Mouse (Mus musculus): ENCODE data around the gene Gp1bb. TPM values are rescaled to one million over a fixed set of nuclear protein-coding genes. Genes with fewer than 3 reads are reported as not detected.

Gp1bb gene
- polyA plus RNA-seq (2014; fragmentation: Illumina TruSeq; extraction: RNeasy Lipid Tissue Mini Kit (QIAGEN cat#74804); ENCODE audit: low replicate concordance), result not detected

DNA sequence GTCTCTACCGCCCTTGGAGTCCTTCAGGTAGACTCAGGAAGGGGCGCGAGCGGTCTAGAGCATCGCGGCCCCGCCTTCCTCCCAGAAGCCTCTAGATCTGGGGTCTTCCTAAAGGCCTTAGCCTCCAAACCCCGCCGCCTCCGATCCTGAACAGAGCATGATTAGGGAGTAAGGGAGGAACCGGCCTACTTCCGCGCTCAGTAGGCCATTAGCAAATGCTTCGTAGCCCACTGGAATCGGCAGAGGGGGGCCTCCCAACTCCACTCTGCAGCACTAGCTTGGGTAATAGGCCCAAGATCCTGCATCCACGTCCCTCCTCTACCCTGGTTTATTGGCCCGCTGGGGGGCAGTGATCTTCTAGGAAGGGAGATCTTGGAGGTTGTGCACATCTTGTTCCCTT is at the start of gene Gp1bb:
TSS of gene Gp1bb (minus strand) at position 385 of the 400 bp plus-strand sequence.

GRCm38 (mm10) chr16:18629390-18630231 is 7.4 kb upstream of the Gp1bb start, which contains the start of gene Sept5:
TSS of gene Sept5 (minus strand) at chr16:18629954.

GRCm38 (mm10) chr16:18626376-18626878 is 4.2 kb upstream of the Gp1bb start, which contains the start of gene Gm49601:
TSS of gene Gm49601 (minus strand) at chr16:18626427.

DNA sequence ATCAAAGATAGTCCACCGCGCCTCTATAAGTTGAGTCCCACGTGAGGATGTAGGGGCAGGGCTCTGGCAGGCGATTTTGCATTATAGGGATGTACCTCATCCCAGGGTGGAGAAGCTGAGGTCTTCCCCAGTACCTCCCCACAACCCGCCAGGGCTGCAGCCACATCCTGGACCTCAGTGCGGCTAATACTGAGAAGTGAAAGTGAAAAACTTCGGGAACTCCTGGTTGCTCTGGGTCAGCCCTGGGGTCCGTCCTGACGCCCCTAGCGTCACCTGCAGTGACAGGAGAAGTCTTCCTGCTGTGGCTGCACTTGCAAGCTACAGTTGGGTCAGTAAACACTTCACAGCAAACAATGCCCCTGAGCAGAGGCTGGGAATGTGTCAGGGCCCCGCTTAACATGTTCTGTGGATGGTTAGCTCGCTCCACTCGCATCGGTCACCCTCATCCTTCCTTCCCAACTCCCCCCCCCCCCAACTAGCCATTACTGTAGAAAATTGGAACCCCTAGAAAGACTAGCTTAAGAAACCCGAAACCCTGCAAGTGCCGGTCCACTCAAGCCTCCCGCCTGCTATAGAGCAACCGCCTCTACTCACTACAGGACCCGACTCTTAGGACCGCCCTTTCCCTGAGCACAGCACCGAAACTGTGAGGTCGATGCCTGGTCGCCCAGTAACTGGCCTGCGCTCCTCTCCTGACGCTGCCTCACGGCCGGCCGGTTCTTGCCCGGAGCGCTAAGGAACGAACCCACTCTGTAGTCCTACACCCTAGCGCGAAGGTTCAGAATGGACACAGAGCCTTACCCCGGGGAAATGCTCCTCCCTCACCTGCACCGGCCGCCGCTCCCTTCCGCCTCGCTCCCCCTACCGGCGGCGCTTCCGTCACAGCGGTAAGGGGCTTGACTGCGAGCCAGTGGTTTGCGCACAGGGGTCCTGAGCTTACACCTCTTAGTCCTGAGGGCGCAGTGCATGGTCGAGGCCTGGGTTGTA is 32.1 kb downstream of the Gp1bb start, which contains the start of gene Tbx1:
TSS of gene Tbx1 (minus strand) at position 868 of the 987 bp plus-strand sequence.

Other genes with a start within 250 kb of the Gp1bb start
- gene Txnrd2, start 196.0 kb downstream of the Gp1bb start, polyA plus RNA-seq (2014; fragmentation: Illumina TruSeq; extraction: RNeasy Lipid Tissue Mini Kit (QIAGEN cat#74804); ENCODE audit: low replicate concordance), result 1.2 TPM
- gene Comt, start 195.6 kb downstream of the Gp1bb start, polyA plus RNA-seq (2014; fragmentation: Illumina TruSeq; extraction: RNeasy Lipid Tissue Mini Kit (QIAGEN cat#74804); ENCODE audit: low replicate concordance), result 5.1 TPM
- 0.59 TPM for gene Gnb1l, start 123.7 kb downstream of the Gp1bb start, polyA plus RNA-seq (2014; fragmentation: Illumina TruSeq; extraction: RNeasy Lipid Tissue Mini Kit (QIAGEN cat#74804); ENCODE audit: low replicate concordance)
- gene Rtl10, start 123.5 kb downstream of the Gp1bb start, polyA plus RNA-seq (2014; fragmentation: Illumina TruSeq; extraction: RNeasy Lipid Tissue Mini Kit (QIAGEN cat#74804); ENCODE audit: low replicate concordance), result not detected
- not detected for gene Tbx1, start 31.7 kb downstream of the Gp1bb start, polyA plus RNA-seq (2014; fragmentation: Illumina TruSeq; extraction: RNeasy Lipid Tissue Mini Kit (QIAGEN cat#74804); ENCODE audit: low replicate concordance)
- gene Gm49601, start 4.0 kb upstream of the Gp1bb start, polyA plus RNA-seq (2014; fragmentation: Illumina TruSeq; extraction: RNeasy Lipid Tissue Mini Kit (QIAGEN cat#74804); ENCODE audit: low replicate concordance), result not detected
- gene Sept5, start 7.6 kb upstream of the Gp1bb start, polyA plus RNA-seq (2014; fragmentation: Illumina TruSeq; extraction: RNeasy Lipid Tissue Mini Kit (QIAGEN cat#74804); ENCODE audit: low replicate concordance), result 2.1 TPM
- gene Cldn5, start 154.4 kb upstream of the Gp1bb start, polyA plus RNA-seq (2014; fragmentation: Illumina TruSeq; extraction: RNeasy Lipid Tissue Mini Kit (QIAGEN cat#74804); ENCODE audit: low replicate concordance), result not detected
- 58.8 TPM for gene Ufd1, start 189.4 kb upstream of the Gp1bb start, polyA plus RNA-seq (2014; fragmentation: Illumina TruSeq; extraction: RNeasy Lipid Tissue Mini Kit (QIAGEN cat#74804); ENCODE audit: low replicate concordance)
- 2.1 TPM for gene Cdc45, start 189.6 kb upstream of the Gp1bb start, polyA plus RNA-seq (2014; fragmentation: Illumina TruSeq; extraction: RNeasy Lipid Tissue Mini Kit (QIAGEN cat#74804); ENCODE audit: low replicate concordance)
- 5.1 TPM for gene 2510002D24Rik, start 214.2 kb upstream of the Gp1bb start, polyA plus RNA-seq (2014; fragmentation: Illumina TruSeq; extraction: RNeasy Lipid Tissue Mini Kit (QIAGEN cat#74804); ENCODE audit: low replicate concordance)
- gene Gm28539, start 214.2 kb upstream of the Gp1bb start, polyA plus RNA-seq (2014; fragmentation: Illumina TruSeq; extraction: RNeasy Lipid Tissue Mini Kit (QIAGEN cat#74804); ENCODE audit: low replicate concordance), result not detected